Mouse (Mus musculus): Measurements from ENCODE around the gene Arhgap8. TPM values are rescaled to one million over a fixed set of nuclear protein-coding genes. Genes with fewer than 3 reads are reported as not detected.

The Arhgap8 gene
- polyA plus RNA-seq, 3 experiments from 2014 or later = 0.24 TPM; not detected in 2

DNA sequence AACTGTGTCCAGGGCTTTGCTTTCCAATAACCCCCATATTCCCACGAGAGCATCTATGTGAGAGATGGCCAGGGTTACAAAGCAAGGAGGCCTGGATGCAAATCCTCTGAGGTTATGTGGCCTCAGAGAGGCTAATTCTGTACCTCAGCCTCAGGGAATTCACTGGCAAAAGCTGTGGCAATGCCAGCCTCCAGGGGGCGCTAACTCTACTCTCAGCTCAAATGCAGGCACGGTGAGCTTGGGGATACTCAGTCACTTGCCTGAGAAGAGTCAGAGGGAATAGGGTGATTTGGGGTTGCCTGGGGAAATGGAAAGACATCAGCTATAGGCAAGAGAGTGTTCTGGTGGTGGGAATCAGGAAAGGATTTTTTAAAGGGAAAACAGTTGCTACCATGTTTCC lies 83.8 kb downstream of the Arhgap8 start:
- ATAC-seq = no peak

GRCm38 (mm10) chr15:84809275-84809952 lies 89.6 kb downstream of the Arhgap8 start:
- ATAC-seq = no peak

GRCm38 (mm10) chr15:84811126-84811525 lies 91.3 kb downstream of the Arhgap8 start:
- no peak for ATAC-seq

DNA sequence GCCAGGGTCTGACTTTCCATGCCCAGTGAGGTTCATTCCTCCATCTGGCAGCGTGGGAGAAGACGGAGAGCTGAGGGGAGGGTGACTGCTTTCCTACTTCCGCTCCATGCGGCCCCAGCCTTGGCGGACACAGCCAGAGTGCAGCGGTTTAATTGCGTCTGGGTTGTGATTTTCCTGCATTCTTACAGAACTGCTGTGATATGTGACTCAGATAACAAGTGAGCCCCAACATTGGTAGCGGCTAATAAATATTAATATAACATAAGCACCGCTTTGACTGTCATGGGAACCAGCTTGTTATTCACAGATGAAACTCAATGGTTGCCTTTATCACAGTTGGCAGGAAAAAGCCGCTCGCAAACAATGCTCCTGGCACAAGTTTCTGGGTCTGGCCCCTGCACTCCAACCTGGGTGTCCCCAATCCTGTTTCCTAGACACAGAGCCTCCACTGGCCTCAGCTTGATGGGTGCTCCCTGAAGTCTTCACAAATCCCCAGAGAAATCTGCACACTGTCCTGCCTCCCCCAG lies 93.0 kb downstream of the Arhgap8 start:
- no peak for ATAC-seq

DNA sequence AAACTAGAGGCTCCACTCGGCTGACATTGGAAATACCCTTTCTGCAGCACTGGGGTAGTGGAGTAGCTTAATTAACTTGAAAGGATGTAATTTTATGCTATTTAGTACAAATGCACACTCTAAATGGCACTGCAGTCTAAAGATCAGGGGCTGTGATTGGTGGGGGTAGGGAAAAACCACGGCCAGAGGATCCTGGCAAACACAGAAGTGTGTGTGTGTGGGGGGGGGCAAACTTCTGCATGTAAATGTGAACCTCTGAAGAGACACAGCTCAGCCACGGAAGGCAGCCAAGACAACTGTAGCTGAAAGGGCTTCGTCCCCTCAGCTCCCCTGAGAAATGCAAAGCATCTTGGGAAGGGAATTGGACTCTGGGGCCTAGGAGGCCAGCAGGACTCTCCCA lies 95.3 kb downstream of the Arhgap8 start:
- no peak for ATAC-seq

GRCm38 (mm10) chr15:84817589-84817988 lies 97.7 kb downstream of the Arhgap8 start:
- no peak for ATAC-seq

DNA sequence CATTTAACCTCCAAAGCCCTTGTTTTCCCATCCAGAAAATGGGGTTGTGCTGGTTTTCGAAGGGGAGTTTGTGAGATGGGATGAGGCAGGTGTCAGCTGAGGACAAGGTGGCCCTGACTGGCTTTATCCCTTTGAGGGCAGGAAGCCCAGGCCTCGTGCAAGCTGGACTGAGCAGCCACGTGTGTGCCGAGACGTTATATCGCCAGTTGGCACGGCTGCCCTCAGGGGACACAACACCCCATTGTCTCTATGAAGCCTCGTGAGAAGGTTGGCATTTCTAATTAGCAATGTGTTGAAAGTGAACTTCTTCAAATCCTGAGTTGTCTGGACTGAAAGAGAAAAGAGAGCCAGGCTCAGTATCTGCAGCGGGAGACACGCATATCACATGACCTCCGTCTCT lies 98.4 kb downstream of the Arhgap8 start:
- ATAC-seq = no peak

- no peak for ATAC-seq
Observed at GRCm38 (mm10) chr15:84820811-84821210, 101.0 kb downstream of the Arhgap8 start.

Other genes with a start within 250 kb of the Arhgap8 start
- 1 to 10 TPM; 1.3 to 2.0 (median 1.8) TPM for gene Rtl6, start 162.2 kb upstream of the Arhgap8 start, polyA plus RNA-seq (2017; shearing (Covaris generic))
- gene Prr5, start 50.4 kb upstream of the Arhgap8 start, polyA plus RNA-seq (2017; shearing (Covaris generic)) = 1 to 10 TPM in 1 of 3 experiments, not detected in 2; 1.5 TPM
- gene Phf21b, start 136.0 kb downstream of the Arhgap8 start, polyA plus RNA-seq (2017; shearing (Covaris generic)) = 1 to 10 TPM in 2 of 3 experiments, under 1 TPM in 1; 0.65 to 2.4 (median 1.6) TPM
- under 1 TPM; 0.55 to 0.63 (median 0.63) TPM for gene Gm29666, start 200.0 kb downstream of the Arhgap8 start, polyA plus RNA-seq (2017; shearing (Covaris generic))
- 10 to 100 TPM; 18.8 to 32.6 (median 20.8) TPM for gene Nup50, start 203.4 kb downstream of the Arhgap8 start, polyA plus RNA-seq (2017; shearing (Covaris generic))

Data from inflammation-experienced regulatory T-cells, adult 6 months (primary cell).